Mouse (Mus musculus) CH12.LX (cell line): ENCODE data around the gene Txndc11.

Experiments
- CTCF ChIP-seq, 2 experiments: IDR thresholded peaks in 1 of 2; conservative IDR thresholded peaks in 1 of 2; 2 replicates each; pipeline ENCODE4 v1.5.1; 2011 to 2012; ENCODE audit warnings: low read depth in 2 of 2, low read length in 2 of 2, improper control_type of control experiment in 1 of 2, inconsistent platforms in 1 of 2, mild to moderate bottlenecking in 1 of 2, moderate library complexity in 1 of 2
- MAX ChIP-seq: IDR thresholded peaks from 2 replicates; pipeline ENCODE4 v1.6.1; 2011; ENCODE audit warnings: low read length, improper control_type of control experiment
- MEF2A ChIP-seq: IDR thresholded peaks from 2 replicates; pipeline ENCODE4 v1.6.1; 2014; ENCODE audit warnings: low read depth, mild to moderate bottlenecking, inconsistent platforms, low read length, improper control_type of control experiment, borderline replicate concordance
- POLR2A ChIP-seq: IDR thresholded peaks from 2 replicates; pipeline ENCODE4 v1.6.1; 2011; ENCODE audit warnings: low read depth, mild to moderate bottlenecking, improper control_type of control experiment, low read length

- TF ChIP-seq MAX (no peak), POLR2A (no peak), CTCF (conservative IDR thresholded peaks at IDR 0.05 in 1 of 2, IDR thresholded peaks at IDR 0.05 in 1 of 2; ENCODE audit: low read depth in 2 of 2, low read length in 2 of 2) (no peak), MEF2A (no peak)
Observed at GRCm38 (mm10) chr16:11164695-11165255, 30.3 kb upstream of the Txndc11 start.
